Mouse (Mus musculus) layer of hippocampus, postnatal 36 days (tissue): ENCODE data around the gene Zfp13. TPM values are rescaled to one million over a fixed set of nuclear protein-coding genes. Genes with fewer than 3 reads are reported as not detected.

Experiments
- DNase-seq, 2 experiments: peaks; one replicate each; pipeline ENCODE4 v3.0.0; 2022
- total RNA-seq, 2 experiments: library from RNA; stranded (reverse); gene quantifications; 2 replicates each; pipeline ENCODE4 v1.2.3; 2021

Gene Zfp13
- total RNA-seq, 2 experiments from 2014 or later: 25.0 to 32.3 TPM

- peak; percentile 91 for DNase-seq
Observed at GRCm38 (mm10) chr17:23592208-23592925, 6.9 kb downstream of the Zfp13 start.

DNA sequence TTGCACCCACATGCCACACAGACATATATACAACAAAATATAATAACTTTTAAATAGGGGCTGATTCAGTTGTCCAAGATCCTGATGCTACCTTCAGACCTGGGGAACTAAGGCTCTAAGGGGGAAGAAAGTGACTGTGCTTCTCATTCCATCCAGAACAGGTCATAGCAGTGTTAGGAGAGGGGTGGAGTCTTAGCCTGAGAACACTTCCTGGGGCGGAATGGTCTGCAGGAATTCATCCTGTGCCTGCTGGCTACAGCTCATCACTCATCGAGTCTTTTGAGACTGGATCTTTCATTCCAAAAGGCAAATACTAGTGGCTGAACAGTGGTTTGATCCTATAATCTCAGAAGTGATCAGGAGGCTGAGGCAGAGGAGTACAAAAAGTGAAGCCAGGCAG, 12.0 kb downstream of the Zfp13 start:
- no peak for DNase-seq

- DNase-seq: peak; percentile 58 to 74
Observed at GRCm38 (mm10) chr17:23585721-23586491, 13.4 kb downstream of the Zfp13 start.

- no peak for DNase-seq
Observed at GRCm38 (mm10) chr17:23584786-23585185, 14.5 kb downstream of the Zfp13 start.

DNA sequence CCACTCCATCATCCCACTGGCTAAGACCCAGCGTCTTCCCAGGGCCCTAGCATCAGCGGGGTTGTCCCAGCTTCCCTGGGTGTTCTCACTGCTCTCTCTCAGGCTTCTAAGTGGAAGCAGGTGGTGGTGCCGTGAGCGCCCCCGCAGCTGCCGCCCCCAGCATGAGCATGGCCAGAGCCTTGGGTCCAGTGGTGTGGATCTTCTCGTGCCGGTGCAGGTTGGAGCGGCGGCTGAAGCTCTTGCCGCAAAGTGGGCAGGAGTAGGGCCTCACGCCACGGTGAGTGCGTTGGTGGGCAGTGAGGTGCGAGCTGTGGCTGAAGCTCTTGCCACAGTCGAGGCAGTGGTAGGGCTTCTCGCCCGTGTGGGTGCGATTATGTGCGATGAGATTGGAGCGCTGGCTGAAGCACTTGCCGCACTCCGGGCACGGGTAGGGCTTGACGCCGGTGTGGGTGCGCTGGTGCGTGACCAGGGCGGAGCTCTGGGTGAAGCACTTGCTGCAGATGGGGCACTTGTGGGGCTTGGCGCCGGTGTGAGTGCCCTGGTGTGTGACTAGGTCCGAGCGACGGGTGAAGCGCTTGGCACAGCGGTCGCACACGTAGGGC, 23.2 kb downstream of the Zfp13 start:
- no peak for DNase-seq

GRCm38 (mm10) chr17:23574130-23574529, 25.2 kb downstream of the Zfp13 start:
- no peak for DNase-seq

- no peak for DNase-seq
Observed at GRCm38 (mm10) chr17:23572059-23572458, 27.2 kb downstream of the Zfp13 start.

- DNase-seq: no peak
Observed at GRCm38 (mm10) chr17:23571084-23571483, 28.2 kb downstream of the Zfp13 start.

GRCm38 (mm10) chr17:23570017-23570416, 29.3 kb downstream of the Zfp13 start:
- DNase-seq: no peak

GRCm38 (mm10) chr17:23568370-23568769, 30.9 kb downstream of the Zfp13 start:
- DNase-seq: no peak

- no peak for DNase-seq
Observed at GRCm38 (mm10) chr17:23566787-23567186, 32.5 kb downstream of the Zfp13 start.

GRCm38 (mm10) chr17:23564368-23564715, 34.9 kb downstream of the Zfp13 start:
- no peak for DNase-seq

DNA sequence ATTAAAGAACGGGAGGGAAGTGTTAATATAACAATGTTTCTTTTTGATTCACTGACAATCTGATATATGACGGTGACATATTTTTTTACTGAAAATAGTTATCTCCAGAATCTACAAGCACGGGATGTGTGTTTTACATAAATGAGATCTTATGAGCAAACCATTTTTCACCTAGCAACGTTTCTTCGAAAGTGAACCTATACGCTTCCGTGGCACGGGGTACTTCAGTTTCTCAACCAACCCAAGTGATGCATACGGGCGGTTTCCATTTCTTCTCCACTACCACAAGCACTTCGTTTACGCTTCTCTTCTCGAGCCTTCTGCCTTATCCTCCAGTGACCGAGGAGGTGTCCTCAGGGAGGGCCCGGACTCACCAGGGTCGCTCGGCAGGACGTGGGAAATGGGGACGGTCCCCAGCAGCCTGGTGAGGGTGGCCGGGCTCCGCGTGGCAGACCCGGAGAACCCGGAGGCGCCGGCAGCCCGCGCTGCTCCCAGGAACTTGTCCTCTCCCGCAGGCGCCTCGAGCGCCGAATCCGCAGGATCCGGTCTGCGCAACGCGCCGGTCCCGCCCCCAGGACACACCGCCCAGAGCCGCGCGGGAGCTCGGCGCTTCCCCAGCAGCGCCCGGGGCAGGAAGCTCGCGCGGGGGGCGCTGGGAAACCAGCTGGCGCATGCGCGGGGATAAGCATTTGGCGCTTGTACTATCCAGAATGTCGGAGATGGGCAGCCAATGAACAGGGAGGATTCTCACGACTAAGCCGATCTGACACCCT, 35.5 kb downstream of the Zfp13 start, which contains the start of gene Zfp213:
Gene Zfp213, minus strand, starts transcription at position 644 of the 773 bp plus-strand sequence.
- peak; percentile 95 for DNase-seq

DNA sequence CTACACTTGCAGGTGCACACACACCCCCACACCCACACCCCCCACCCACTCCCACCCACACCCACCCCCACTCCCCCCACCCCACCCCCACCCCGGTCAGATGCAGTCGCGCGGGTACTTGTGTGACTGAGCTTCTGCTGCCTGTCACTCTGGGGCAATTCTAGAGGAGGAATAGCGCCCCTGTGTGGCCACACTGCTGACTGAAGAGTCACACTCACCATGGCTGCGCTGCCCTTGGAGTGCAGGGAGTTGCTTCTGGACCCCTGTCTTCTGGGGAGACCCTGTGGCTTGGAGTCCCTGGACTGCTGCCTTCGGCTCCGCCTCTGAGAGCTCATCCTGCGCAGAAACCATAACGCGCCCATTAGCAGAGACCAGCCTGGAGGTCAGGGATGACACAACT, 39.5 kb downstream of the Zfp13 start:
- no peak for DNase-seq

DNA sequence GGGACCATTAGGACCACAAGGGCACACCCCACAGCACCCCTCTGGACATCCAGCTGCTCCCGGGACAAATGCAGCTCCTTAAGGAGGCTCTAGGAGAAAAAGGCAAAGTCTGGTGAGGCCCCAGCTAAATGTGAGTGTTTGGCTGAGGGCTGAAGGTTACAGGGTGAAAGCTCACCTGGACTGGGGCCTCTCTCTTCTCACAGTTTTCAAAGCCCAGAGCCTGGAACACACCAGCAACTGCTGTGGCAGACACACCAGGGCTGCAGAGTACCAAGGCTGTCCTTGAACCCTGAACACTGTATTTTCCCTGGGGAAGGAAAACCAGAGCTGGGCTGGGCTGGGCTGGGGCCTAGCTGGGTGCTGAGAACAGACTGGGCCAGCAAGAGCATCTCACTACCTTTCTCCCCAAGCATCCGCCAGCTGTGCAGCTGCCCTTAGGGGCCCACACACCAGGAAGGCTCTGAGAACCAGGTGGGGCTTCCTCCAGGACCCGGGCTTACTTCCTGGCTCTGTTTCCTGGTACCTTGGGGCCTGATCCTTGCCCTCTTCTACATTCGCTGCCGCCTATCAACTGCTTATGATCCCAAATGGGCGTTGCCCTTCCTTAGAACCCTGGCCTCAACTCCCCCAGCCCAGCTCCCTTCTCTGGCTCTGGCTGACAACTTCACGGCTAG, 43.9 kb downstream of the Zfp13 start:
- no peak for DNase-seq

DNA sequence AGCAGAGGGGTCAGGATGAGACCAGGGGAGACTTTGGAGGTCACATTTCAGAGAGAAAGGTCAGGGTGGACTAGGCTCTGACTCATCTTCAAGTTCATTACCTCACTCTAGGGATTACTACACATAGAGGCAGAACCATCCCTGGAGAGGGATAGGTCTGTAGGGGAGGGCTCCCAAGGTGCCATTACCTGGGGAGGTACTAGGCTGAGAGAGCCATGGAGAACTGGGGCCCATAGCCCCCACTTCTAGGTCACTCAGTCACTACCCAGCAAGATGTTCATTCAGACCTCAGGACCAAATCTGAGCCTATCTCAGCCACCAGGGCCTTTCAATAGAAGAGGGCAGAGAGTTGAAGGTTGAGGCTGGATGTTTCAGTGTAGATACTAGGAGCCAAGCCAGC, 45.0 kb downstream of the Zfp13 start:
- no peak for DNase-seq

DNA sequence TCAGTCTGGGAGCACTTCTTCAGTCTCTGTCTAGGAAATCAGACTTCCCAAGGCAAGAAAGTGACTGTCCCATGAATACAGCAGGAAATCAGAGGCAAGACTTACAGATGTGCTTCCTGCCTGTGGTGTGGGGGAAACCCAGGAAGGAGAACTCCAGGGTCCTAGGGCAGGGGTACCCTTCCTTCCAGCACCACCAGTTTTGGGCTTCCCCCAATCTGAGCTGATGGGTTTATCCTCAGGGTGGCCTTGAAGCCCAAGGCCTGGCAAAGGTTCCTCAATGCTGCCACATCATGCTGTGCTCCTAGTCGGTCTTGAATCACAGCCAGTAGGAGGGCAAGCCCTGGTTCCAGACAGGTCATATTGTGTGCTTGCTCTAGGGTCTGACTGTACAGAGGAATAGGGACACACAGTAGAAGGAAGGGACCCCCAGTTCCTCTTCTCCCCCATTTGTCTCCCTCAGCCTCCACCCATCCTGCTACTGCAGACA, 45.6 kb downstream of the Zfp13 start:
- no peak for DNase-seq

DNA sequence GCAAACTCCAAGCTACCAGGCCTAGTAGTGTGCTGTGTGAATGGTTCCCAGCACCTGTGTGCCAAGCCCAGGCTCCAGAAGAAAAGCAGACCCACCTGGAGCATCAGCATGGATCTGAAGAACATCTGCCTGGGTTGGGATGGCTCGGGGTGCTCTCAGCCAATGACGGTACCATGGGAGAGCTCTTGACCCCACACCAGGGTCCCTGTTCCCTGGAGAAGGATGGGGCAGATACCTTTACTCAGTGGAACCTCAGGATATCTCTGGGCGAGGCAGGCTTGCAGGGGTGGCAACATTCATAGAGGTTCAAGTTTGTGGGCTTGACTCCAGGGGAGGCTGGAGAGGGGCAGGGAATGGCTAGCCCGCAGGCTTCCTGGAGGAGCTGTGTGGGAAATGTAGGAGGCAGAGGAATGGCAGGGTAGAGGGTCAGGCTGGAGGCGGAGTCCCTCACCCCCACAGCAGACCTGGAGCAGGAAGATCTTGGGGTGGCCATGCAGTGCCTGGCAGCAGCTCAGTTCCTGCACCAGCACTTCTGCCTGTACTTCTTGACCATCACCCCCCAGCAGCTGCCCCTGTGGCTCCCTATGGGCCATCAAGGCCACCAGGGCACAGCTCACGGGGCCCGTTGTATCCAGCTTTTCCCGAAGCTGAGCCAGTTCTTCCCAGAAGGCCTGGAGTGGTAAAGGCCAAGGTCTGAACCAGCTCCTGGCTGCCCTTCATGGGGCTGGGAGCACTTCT, 46.2 kb downstream of the Zfp13 start:
- no peak for DNase-seq

DNA sequence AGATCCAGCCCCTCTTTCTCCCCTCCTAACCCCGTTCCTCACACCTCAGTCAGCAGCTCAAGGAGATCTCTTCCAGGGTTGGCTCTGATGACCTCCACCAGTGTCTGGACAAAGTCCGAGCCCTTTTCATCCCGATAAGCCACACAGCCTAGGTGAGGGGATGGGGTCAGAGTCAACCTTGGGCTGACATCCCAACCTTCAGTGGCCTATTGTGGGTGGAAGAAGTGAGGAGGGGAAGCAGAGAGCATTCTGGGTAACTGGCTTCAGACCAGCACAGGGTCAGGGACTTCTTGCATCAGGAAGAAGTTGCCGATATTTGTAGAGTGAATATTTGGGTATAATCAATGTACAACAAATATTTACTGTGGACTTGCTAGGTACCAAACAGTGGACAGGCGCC, 47.3 kb downstream of the Zfp13 start:
- no peak for DNase-seq

DNA sequence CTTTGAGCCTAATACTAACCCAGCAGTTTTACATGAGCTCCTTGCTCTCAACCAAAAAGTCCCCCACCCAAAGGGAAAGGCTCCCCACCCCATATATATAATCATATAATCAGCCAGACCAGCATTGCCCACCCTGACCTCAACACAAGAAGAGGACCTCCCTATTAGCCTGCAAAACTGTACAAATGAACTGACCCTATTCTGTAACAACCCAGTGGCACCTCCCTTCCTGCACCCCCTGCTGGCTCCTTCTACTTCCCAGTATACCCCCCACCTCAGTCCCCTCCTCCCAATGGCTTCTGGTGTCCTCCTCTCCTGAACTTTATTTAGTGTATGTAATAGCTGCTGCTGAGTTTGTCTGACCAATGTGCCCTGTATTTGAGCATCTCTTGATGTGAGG, 47.9 kb downstream of the Zfp13 start:
- DNase-seq: no peak

DNA sequence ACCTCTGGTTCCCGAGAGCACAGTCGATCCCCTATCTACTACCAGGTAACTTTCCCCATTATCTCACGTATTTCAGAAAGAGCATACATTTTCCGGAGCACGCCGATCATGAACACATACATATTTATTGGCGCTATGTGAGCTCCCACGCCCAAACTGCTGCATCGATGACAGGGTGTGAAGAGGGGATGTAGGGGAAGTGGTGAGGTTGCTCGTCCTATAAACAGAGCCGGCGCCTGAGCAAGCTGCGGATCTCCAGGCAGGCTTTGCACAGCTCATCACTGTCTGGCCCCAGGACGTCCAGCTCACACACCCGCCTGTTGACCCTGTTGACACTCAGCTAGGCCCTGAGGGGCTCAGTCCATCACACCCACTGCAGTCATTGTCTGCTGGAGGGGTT, 48.4 kb downstream of the Zfp13 start:
- DNase-seq: no peak
